Mouse (Mus musculus) liver (tissue): ENCODE results near the gene Elk3.

Experiments
- DNase-seq: peaks from one replicate; pipeline ENCODE4 v3.0.0-alpha.2; 2020; ENCODE audit warnings: mixed read lengths

Gene Elk3

DNA sequence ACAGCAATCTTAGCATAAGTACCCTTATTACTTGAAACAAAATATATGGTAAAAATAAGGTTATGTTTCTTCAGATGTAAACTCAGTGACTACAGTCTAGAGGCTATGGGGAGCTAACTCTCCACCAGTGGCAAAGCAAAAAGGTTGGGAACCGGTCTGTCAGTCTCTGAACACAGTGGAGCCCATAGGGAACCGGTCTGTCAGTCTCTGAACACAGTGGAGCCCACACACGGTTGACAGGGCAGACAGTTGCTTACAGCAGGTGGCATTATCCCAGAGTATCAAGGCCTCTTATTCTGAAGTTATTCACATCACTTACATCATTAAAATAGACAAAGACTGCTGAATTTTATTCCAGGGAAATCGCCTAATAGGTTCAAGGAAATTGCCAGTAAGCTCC is 79.4 kb downstream of the Elk3 start:
- no peak for DNase-seq

GRCm38 (mm10) chr10:93228401-93229007 is 82.4 kb downstream of the Elk3 start:
- DNase-seq: no peak

- no peak for DNase-seq
These were observed 83.0 kb downstream of the Elk3 start for GRCm38 (mm10) chr10:93227921-93228320.

DNA sequence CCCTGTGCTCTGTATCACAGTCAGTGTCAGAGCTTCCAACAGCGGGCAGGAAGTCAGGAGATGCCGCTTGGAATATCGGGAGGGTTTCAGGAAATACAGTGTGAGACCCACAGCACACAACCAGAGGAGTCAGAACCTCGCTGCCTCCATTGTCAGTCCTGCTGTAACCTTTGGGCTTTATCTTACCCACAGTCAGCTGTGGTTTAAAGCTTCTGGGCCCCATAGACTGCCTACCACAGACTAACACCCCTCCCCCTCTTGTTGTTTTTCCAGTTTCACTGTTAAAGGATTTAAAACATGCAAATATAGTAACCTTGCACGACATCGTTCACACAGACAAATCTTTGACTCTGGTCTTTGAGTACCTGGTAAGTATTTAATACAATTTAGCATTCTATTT is 85.2 kb downstream of the Elk3 start:
- no peak for DNase-seq

DNA sequence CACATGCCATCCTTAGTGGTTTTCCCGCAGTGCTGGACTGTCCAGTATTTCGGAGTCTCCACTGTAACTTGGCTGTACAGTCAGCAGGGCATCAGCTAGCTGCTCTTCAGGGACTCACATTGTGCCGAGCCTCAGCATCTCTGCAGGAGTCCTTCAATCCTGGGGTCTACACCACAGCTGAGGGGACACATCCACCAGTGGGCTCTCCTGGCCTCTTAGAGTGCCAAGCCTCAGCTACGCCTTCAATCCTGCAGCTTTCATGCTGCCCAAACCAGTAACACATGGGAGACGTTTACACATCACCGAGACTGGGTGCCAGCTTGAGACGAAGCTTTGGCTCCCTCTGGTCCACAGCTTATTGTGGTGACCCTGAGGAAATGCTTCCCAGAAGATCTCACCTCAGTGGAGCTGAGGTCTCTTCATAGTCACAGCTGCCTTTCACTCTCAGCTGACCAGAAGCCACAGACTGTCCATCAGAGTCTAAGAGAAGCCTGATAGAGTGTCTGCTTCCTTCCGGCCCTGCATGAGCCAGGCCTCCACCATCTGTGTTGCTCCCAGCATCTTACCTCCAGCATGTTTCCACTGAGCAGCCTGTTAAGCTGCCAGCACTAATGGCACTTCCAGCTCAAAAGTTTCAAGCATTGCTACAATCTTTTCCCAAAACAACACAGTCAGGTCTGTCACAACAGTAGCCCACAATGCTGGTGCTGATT is 95.7 kb downstream of the Elk3 start:
- DNase-seq: no peak

DNA sequence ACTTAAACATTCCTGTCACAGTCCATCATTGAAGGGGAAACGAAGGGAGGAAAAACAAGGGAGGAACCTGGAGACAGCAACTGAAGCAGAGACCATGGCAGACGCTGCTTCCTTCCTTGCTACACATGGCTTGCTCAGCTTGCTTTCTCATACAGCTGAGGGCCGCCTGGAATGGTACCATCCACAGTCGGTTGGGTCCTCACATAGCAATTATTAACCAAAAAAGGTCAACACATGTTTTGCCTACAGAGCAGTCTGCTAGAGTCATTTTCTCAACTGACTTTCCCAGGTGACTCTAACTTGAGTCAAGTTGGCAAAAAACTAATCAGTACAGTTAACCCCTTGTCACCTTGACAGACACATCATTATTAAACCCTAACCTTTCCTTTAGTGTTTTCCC is 96.7 kb downstream of the Elk3 start:
- no peak for DNase-seq

- no peak for DNase-seq
These were observed 97.6 kb downstream of the Elk3 start for GRCm38 (mm10) chr10:93213339-93213738.

DNA sequence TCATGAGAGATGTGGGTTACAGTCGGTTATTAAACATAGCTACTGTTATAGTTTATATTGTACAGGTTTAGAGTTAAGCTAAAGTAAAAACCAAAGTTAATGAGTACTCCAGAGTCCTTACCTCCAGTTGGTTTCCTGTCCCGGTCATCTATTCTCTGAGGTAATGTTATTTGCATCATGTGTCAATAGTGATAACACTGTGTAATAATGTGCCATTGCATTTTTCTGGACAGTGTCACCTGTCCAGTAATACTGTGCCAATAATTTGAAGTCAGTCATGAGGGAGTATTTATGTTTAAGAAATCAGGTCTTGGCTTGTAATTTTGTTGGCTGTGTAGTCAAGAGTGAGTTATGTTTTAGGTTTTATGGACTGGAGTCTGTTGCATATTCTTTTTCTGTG is 98.2 kb downstream of the Elk3 start:
- DNase-seq: no peak

GRCm38 (mm10) chr10:93207176-93207575 is 103.8 kb downstream of the Elk3 start:
- no peak for DNase-seq

- DNase-seq: no peak
These were observed 105.5 kb downstream of the Elk3 start for GRCm38 (mm10) chr10:93205287-93205956.

DNA sequence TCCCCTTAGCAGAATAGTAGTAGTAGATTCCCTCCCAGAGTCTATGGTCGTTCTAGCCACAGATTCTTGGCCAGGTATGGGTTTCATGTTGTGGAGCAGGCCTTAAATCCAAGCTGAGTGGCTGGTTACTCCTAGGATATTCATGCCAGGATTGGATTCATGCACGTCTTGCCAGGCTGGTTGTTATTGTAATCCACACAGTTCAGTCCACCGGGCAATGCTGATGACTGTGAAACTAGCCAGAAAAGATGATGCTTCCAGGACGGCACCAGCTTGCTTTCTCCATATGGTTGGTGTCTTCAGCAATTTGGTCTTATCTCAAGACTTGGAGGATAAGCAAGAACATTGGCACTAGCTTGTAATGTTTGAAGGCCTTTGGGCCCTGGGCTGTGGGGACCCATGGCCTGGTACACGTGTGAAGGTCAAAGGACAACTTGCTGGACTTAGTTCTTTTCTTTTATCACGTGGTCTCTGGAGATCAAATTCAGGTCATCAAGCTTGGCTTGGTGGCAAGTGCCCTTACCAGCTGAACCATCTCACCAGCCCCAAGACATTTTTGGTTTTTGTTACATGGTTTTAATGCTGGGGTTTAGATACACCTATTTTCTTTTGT is 109.0 kb downstream of the Elk3 start:
- DNase-seq: no peak

GRCm38 (mm10) chr10:93198958-93199357 is 112.0 kb downstream of the Elk3 start:
- DNase-seq: no peak
